Mouse (Mus musculus) heart, embryonic 14.5 days (tissue): ENCODE results near the gene Hsd3b7. TPM values are rescaled to one million over a fixed set of nuclear protein-coding genes. Genes with fewer than 3 reads are reported as not detected.
"Not testable (repeated sequence)": the region's sequence is repeated elsewhere in the genome, so short reads cannot be mapped to it uniquely, and the experiment has no call there.

Experiments
- ATAC-seq: fragments of 200-750 bp; cut with Nextera tagmentation; 2 replicates; pipeline ENCODE4 v1.8.0; 2017; ENCODE audit warnings: low read depth, moderate TSS enrichment; ENCODE audit not compliant: insufficient number of reproducible peaks, insufficient read depth, low FRiP score
- H3K27ac ChIP-seq, 2 experiments: fragments of 200-500 bp in 1 of 2; fragments of 300-500 bp in 1 of 2; sonication (generic) in 1 of 2; replicated peaks in 1 of 2; 2 replicates each; pipeline ENCODE4 v1.5.1; 2012 to 2014; ENCODE audit warnings: low read depth in 2 of 2, low read length in 2 of 2, control low read depth in 1 of 2, mild to moderate bottlenecking in 1 of 2, mixed read lengths in 1 of 2; ENCODE audit not compliant: control insufficient read depth in 1 of 2, insufficient read depth in 1 of 2
- H3K27me3 ChIP-seq: fragments of 300-500 bp; sonication (generic); 2 replicates; pipeline ENCODE4 v1.6.1; 2014; ENCODE audit warnings: mild to moderate bottlenecking, low read length, control low read depth; ENCODE audit not compliant: control insufficient read depth, insufficient read depth
- H3K36me3 ChIP-seq: fragments of 300-500 bp; sonication (generic); 2 replicates; pipeline ENCODE4 v1.6.1; 2014; ENCODE audit warnings: mild to moderate bottlenecking, control low read depth, low read length, mixed read lengths; ENCODE audit not compliant: control insufficient read depth, insufficient read depth
- H3K4me1 ChIP-seq, 2 experiments: fragments of 200-500 bp in 1 of 2; fragments of 300-500 bp in 1 of 2; sonication (generic) in 1 of 2; 2 replicates each; pipeline ENCODE4 v1.6.1; 2012 to 2014; ENCODE audit warnings: low read length in 2 of 2, control low read depth in 1 of 2, mixed read lengths in 1 of 2; ENCODE audit not compliant: control insufficient read depth in 2 of 2, insufficient read depth in 2 of 2
- H3K4me2 ChIP-seq: fragments of 300-500 bp; sonication (generic); 2 replicates; pipeline ENCODE4 v1.6.1; 2014; ENCODE audit warnings: mild to moderate bottlenecking, low read length
- H3K4me3 ChIP-seq, 2 experiments: fragments of 200-500 bp in 1 of 2; fragments of 300-500 bp in 1 of 2; sonication (generic) in 1 of 2; 2 replicates each; pipeline ENCODE4 v1.5.1; 2012 to 2014; ENCODE audit warnings: low read length in 2 of 2, mild to moderate bottlenecking in 2 of 2, control low read depth in 1 of 2, low read depth in 1 of 2, moderate library complexity in 1 of 2; ENCODE audit not compliant: control insufficient read depth in 1 of 2, insufficient read depth in 1 of 2
- H3K9ac ChIP-seq: fragments of 300-500 bp; sonication (generic); 2 replicates; pipeline ENCODE4 v1.6.1; 2014; ENCODE audit warnings: mild to moderate bottlenecking, low read length
- H3K9me3 ChIP-seq: fragments of 300-500 bp; sonication (generic); 2 replicates; pipeline ENCODE4 v1.6.1; 2016; ENCODE audit warnings: low read length, control low read depth; ENCODE audit not compliant: control insufficient read depth
- WGBS: fragments of 180-500 bp; shearing (Covaris S2); extraction: QIAGEN DNeasy Blood & Tissue Kit; methylation state at CpG from one replicate; pipeline ENCODE4 v1.1.7; 2014; 5-methylcytosine and 5-hydroxymethylcytosine counted together
- polyA plus RNA-seq: library from polyadenylated mRNA; unstranded; fragments of >200 nt; fragmentation: Nextera tagmentation; extraction: Ambion mirVana; gene quantifications from 2 replicates; pipeline ENCODE4 v1.2.1, GENCODE M21; 2014

The Hsd3b7 gene
- polyA plus RNA-seq, 1 experiment from 2014 or later: 22.2 TPM

GRCm38 (mm10) chr7:127820836-127821509 lies 20.6 kb downstream of the Hsd3b7 start:
- Histone ChIP-seq H3K4me3 (no peak overlapping the region), H3K4me1 (peaks cover under 1 to 4% of the 10 kb centered on the region in 2 experiments; a peak in 1 of 4 replicates), H3K9ac (no peak overlapping the region), H3K4me2 (no peak overlapping the region), H3K9me3 (no peaks in the 10 kb centered on the region), H3K27me3 (peaks cover 5% of the 10 kb centered on the region; the same call in 1 of the 2 replicates), H3K27ac (peak overlapping the region in 1 of 2 experiments; percentile 47; a peak in 1 of 4 replicates), H3K36me3 (no peaks in the 10 kb centered on the region)
- WGBS: 60% methylated on average over 13 of the region's 13 CpGs
- no peak for ATAC-seq

GRCm38 (mm10) chr7:127822494-127822893 lies 22.1 kb downstream of the Hsd3b7 start:
- H3K27me3 ChIP-seq: peaks cover 5% of the 10 kb centered on the region; the same call in 1 of the 2 replicates

GRCm38 (mm10) chr7:127823236-127824171 lies 23.1 kb downstream of the Hsd3b7 start:
- Histone ChIP-seq H3K9ac (peak overlapping the region; percentile 66), H3K36me3 (no peaks in the 10 kb centered on the region), H3K9me3 (no peaks in the 10 kb centered on the region), H3K27me3 (peaks cover 5% of the 10 kb centered on the region; the same call in 1 of the 2 replicates), H3K27ac (no peak overlapping the region), H3K4me3 (peak overlapping the region; percentile 54 to 59), H3K4me1 (0 out of 4 replicates have a peak, but pooled peaks cover 0 to 4% of the 10 kb centered on the region in 2 experiments), H3K4me2 (peak overlapping the region; percentile 73)
- no peak for ATAC-seq
- WGBS: 71% methylated on average over 11 of the region's 11 CpGs

More at GRCm38 (mm10) chr7:127822494-127822893, 22.1 kb downstream of the Hsd3b7 start:
- H3K36me3 ChIP-seq: no peaks in the 10 kb centered on the region
- ATAC-seq: no peak
- H3K4me3 ChIP-seq: no peak overlapping the region
- H3K9me3 ChIP-seq: no peaks in the 10 kb centered on the region
- H3K4me1 ChIP-seq: 0 out of 4 replicates have a peak, but pooled peaks cover 0 to 4% of the 10 kb centered on the region in 2 experiments
- H3K9ac ChIP-seq: no peak overlapping the region
- WGBS: 80% methylated on average over 3 of the region's 3 CpGs
- no peak overlapping the region for H3K4me2 ChIP-seq
- H3K27ac ChIP-seq: no peak overlapping the region

GRCm38 (mm10) chr7:127824176-127824871 lies 23.9 kb downstream of the Hsd3b7 start, which contains the start of the genes Stx4a and Stx1b:
Stx4a (plus strand) TSS chr7:127824294.
Stx1b (minus strand) TSS chr7:127824549.
- Histone ChIP-seq H3K27me3 (peaks cover 5% of the 10 kb centered on the region; the same call in 1 of the 2 replicates), H3K9me3 (no peaks in the 10 kb centered on the region), H3K9ac (peak within 1 kb of the TSS; percentile 66), H3K4me1 (0 out of 4 replicates have a peak, but pooled peaks cover 0 to 4% of the 10 kb centered on the region in 2 experiments), H3K4me3 (peak within 1 kb of the TSS; percentile 54 to 59), H3K36me3 (no peaks in the 10 kb centered on the region), H3K4me2 (peak within 1 kb of the TSS; percentile 73), H3K27ac (no peak within 1 kb of the TSS)
- no peak; the same call in 1 of the 2 replicates for ATAC-seq
- WGBS: 5% methylated on average over 33 of the region's 38 CpGs

GRCm38 (mm10) chr7:127835550-127835949 lies 35.1 kb downstream of the Hsd3b7 start:
- H3K27ac ChIP-seq: no peak overlapping the region
- WGBS: 73% methylated on average over 2 of the region's 2 CpGs

GRCm38 (mm10) chr7:127837473-127837872 lies 37.1 kb downstream of the Hsd3b7 start:
- WGBS: 90% methylated on average over 5 of the region's 5 CpGs
- Histone ChIP-seq H3K9me3 (no peaks in the 10 kb centered on the region), H3K36me3 (no peaks in the 10 kb centered on the region), H3K4me1 (peaks cover 4 to 5% of the 10 kb centered on the region in 2 experiments; a peak in 2 of 4 replicates), H3K27ac (no peak overlapping the region), H3K27me3 (no peaks in the 10 kb centered on the region), H3K9ac (no peak overlapping the region), H3K4me3 (no peak overlapping the region), H3K4me2 (no peak overlapping the region)
- ATAC-seq: no peak

More at GRCm38 (mm10) chr7:127835550-127835949, 35.1 kb downstream of the Hsd3b7 start:
- ATAC-seq: no peak
- no peaks in the 10 kb centered on the region for H3K36me3 ChIP-seq
- H3K9me3 ChIP-seq: no peaks in the 10 kb centered on the region
- H3K4me3 ChIP-seq: no peak overlapping the region
- no peaks in the 10 kb centered on the region for H3K27me3 ChIP-seq
- H3K4me1 ChIP-seq: no peaks in the 10 kb centered on the region
- H3K9ac ChIP-seq: no peak overlapping the region
- H3K4me2 ChIP-seq: no peak overlapping the region

GRCm38 (mm10) chr7:127837878-127838277 lies 37.5 kb downstream of the Hsd3b7 start:
- H3K9me3 ChIP-seq, H3K4me1 ChIP-seq, H3K27ac ChIP-seq, ATAC-seq, H3K9ac ChIP-seq, H3K36me3 ChIP-seq, H3K27me3 ChIP-seq, H3K4me2 ChIP-seq, H3K4me3 ChIP-seq: not testable (repeated sequence)
- WGBS: 74% methylated on average over 4 of the region's 4 CpGs
